Mouse (Mus musculus): Measurements from ENCODE around the gene Tmem140.

Tmem140 gene

GRCm38 (mm10) chr6:34875966-34876834 lies 13.3 kb downstream of the Tmem140 start:
- DNase-seq (ENCODE audit: inconsistent ontology term) = no peak

- no peak for DNase-seq (ENCODE audit: inconsistent ontology term)
Measured at GRCm38 (mm10) chr6:34876835-34877156, 13.8 kb downstream of the Tmem140 start.

- DNase-seq (ENCODE audit: inconsistent ontology term) = peak; percentile 98
Measured at GRCm38 (mm10) chr6:34877509-34878321, 14.8 kb downstream of the Tmem140 start, which contains the start of gene Cyren. Gene Cyren (minus strand): TSS chr6:34878060.

GRCm38 (mm10) chr6:34879101-34879740 lies 16.3 kb downstream of the Tmem140 start:
- no peak for DNase-seq (ENCODE audit: inconsistent ontology term)

GRCm38 (mm10) chr6:34879911-34880475 lies 17.0 kb downstream of the Tmem140 start:
- no peak for DNase-seq (ENCODE audit: inconsistent ontology term)

- DNase-seq (ENCODE audit: inconsistent ontology term) = no peak
Measured at GRCm38 (mm10) chr6:34884724-34885123, 21.8 kb downstream of the Tmem140 start.

- peak; percentile 71 for DNase-seq (ENCODE audit: inconsistent ontology term)
Measured at GRCm38 (mm10) chr6:34887131-34887850, 24.3 kb downstream of the Tmem140 start.

- no peak for DNase-seq (ENCODE audit: inconsistent ontology term)
Measured at GRCm38 (mm10) chr6:34889185-34889584, 26.2 kb downstream of the Tmem140 start.

- DNase-seq (ENCODE audit: inconsistent ontology term) = no peak
Measured at GRCm38 (mm10) chr6:34895569-34895968, 32.6 kb downstream of the Tmem140 start.

- DNase-seq (ENCODE audit: inconsistent ontology term) = no peak
Measured at GRCm38 (mm10) chr6:34896168-34896780, 33.3 kb downstream of the Tmem140 start.

- no peak for DNase-seq (ENCODE audit: inconsistent ontology term)
Measured at GRCm38 (mm10) chr6:34899127-34899526, 36.2 kb downstream of the Tmem140 start.

GRCm38 (mm10) chr6:34900990-34901389 lies 38.0 kb downstream of the Tmem140 start:
- DNase-seq (ENCODE audit: inconsistent ontology term) = no peak

- no peak for DNase-seq (ENCODE audit: inconsistent ontology term)
Measured at GRCm38 (mm10) chr6:34901911-34902444, 39.0 kb downstream of the Tmem140 start.

GRCm38 (mm10) chr6:34902578-34902977 lies 39.6 kb downstream of the Tmem140 start:
- no peak for DNase-seq (ENCODE audit: inconsistent ontology term)

- no peak for DNase-seq (ENCODE audit: inconsistent ontology term)
Measured at GRCm38 (mm10) chr6:34903441-34903840, 40.5 kb downstream of the Tmem140 start.

GRCm38 (mm10) chr6:34903851-34904250 lies 40.9 kb downstream of the Tmem140 start:
- no peak for DNase-seq (ENCODE audit: inconsistent ontology term)

GRCm38 (mm10) chr6:34904361-34904760 lies 41.4 kb downstream of the Tmem140 start:
- no peak for DNase-seq (ENCODE audit: inconsistent ontology term)

- DNase-seq (ENCODE audit: inconsistent ontology term) = no peak
Measured at GRCm38 (mm10) chr6:34906125-34906524, 43.2 kb downstream of the Tmem140 start.

GRCm38 (mm10) chr6:34906661-34907060 lies 43.7 kb downstream of the Tmem140 start:
- no peak for DNase-seq (ENCODE audit: inconsistent ontology term)

GRCm38 (mm10) chr6:34907121-34907614 lies 44.2 kb downstream of the Tmem140 start:
- DNase-seq (ENCODE audit: inconsistent ontology term) = no peak

Measured in Muller cell, postnatal 12 days (primary cell).